Mouse (Mus musculus): ENCODE measurements at regions not wholly inside any gene's neighbourhood (a gene's known extent, or its start where the extent isn't known, plus 50 kb on each side); places are given as distances from the start of the nearest gene placed in this dataset.

DNA sequence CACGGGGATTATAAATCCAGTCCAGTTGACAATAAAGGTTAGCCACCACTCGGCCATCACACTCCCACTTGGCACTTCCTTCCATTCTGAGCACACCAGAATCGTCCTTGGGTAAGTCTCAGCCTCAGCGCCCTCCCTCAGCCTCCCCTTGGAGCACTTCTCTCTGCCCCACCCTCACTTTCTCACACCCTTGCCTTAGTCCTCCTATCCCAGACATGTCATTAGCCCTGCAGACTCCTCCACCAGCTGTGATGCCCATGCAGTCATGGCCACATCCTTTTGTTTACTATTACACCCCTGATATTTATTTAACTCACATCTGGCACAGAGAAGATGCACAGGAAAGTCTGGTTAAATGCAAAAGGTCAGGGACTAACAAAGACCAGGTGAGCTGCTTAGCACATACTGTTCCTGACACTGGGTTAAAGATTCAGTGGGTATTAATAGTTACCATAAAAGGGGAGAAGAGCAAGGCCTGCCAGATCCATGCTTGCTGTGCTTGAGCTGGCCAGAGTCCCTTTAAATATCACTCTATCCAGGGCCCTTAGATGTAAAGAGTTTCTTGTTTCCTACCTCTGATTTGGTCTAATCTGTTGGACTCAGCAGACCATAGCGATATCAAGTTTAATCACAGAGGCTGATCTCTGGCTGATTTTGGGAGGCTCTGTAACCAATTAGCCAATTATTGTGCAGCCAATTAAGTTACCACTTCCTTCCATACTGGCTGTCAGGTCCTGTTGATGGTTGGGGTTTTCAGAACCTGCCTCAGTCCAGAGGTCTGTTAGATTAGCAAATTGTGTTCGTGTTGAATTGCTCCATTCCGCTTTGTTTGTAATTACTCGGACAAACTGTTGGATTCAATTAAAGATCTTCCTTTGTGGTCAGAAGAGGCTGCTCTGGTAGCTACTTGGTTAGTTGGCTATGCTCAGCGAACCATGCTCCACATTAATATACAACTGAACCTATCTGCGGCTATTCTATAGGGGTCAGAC lies 518.0 kb upstream of the Tmem132c start:
- no peak for TF ChIP-seq CTCF (IDR thresholded peaks at IDR 0.05; ENCODE audit: low read depth)
- no peaks in the 10 kb centered on the region for H3K36me3 ChIP-seq (ENCODE audit: insufficient read depth, low read length)
- DNase-seq (ENCODE audit: low spot score): peak; percentile 5
- no peak for ATAC-seq (replicated peaks; ENCODE audit: low FRiP score, low read depth)
- 39% methylated on average over 10 of the region's 10 CpGs for WGBS
- no peaks in the 10 kb centered on the region for H3K9me3 ChIP-seq (replicated peaks; ENCODE audit: low read length)
- no peak overlapping the region for H3K4me2 ChIP-seq (ENCODE audit: low read length)
- no peak overlapping the region for H3K9ac ChIP-seq (ENCODE audit: low read depth, low read length)
- H3K27me3 ChIP-seq (ENCODE audit: insufficient read depth, low read length): no peaks in the 10 kb centered on the region
- H3K4me3 ChIP-seq (replicated peaks; ENCODE audit: low read depth, low read length): no peak overlapping the region
- no peak overlapping the region for H3K27ac ChIP-seq
- no peaks in the 10 kb centered on the region for H3K4me1 ChIP-seq (replicated peaks; ENCODE audit: insufficient read depth, low read length)

DNA sequence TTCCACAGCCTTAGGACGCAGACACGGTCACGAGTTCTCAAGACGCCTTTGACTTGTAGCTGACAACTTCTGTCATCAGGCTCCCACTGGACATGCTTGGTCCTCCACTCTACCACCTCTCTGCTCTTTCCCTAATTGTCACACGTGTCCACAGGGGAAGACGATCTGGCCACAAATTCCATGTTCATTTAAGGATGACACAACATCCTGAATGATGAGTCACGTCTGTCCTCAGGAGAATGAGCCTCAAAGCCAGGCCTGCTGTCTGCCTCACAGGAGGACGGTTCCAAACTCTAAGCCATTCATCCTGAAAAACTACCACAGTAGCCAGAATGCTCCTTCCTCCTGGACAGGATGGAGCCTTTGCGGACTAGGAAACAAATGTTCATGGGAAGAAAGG lies 517.3 kb upstream of the Tmem132c start:
- 53% methylated on average over 9 of the region's 9 CpGs for WGBS
- TF ChIP-seq CTCF (IDR thresholded peaks at IDR 0.05; ENCODE audit: low read depth): no peak

DNA sequence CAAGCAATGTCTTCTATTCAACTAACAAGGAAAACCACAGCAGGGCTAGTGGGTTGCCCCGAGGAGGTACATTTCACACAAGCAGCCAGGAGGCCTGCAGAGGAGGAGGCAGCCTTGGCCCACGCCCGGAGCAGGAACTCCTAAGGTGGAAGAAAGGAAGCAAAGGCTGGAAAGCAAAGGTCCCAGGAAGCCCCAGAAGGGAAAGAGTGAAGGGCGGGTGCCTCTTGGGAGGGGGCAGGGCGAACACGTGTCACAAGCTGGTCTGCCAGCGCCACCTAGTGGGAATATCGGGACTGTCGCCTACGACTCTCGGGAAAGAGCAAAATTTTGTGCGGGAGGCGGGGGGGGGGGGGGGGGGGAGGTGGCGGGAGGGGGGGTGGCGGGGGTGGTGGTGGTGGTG lies 508.1 kb upstream of the Tmem132c start:
- TF ChIP-seq CTCF (IDR thresholded peaks at IDR 0.05; ENCODE audit: low read depth): peak; percentile 68
- WGBS: 2% methylated on average over 7 of the region's 15 CpGs
- no peaks in the 10 kb centered on the region for H3K27me3 ChIP-seq (ENCODE audit: insufficient read depth, low read length)
- H3K4me2 ChIP-seq (ENCODE audit: low read length): peak overlapping the region; percentile 47
- H3K36me3 ChIP-seq (ENCODE audit: insufficient read depth, low read length): no peaks in the 10 kb centered on the region
- H3K9me3 ChIP-seq (replicated peaks; ENCODE audit: low read length): no peaks in the 10 kb centered on the region
- ATAC-seq (replicated peaks; ENCODE audit: low FRiP score, low read depth) (no peak), DNase-seq (ENCODE audit: low spot score) (peak; percentile 79)
- no peaks in the 10 kb centered on the region for H3K4me1 ChIP-seq (replicated peaks; ENCODE audit: insufficient read depth, low read length)
- no peak overlapping the region for H3K9ac ChIP-seq (ENCODE audit: low read depth, low read length)
- H3K4me3 ChIP-seq (replicated peaks; ENCODE audit: low read depth, low read length): no peak overlapping the region
- no peak overlapping the region for H3K27ac ChIP-seq

More for the DNA sequence above, 517.3 kb upstream of the Tmem132c start:
- Histone ChIP-seq H3K9me3 (replicated peaks; ENCODE audit: low read length) (no peaks in the 10 kb centered on the region), H3K4me1 (replicated peaks; ENCODE audit: insufficient read depth, low read length) (no peaks in the 10 kb centered on the region), H3K36me3 (ENCODE audit: insufficient read depth, low read length) (no peaks in the 10 kb centered on the region), H3K27ac (no peak overlapping the region), H3K4me3 (replicated peaks; ENCODE audit: low read depth, low read length) (no peak overlapping the region), H3K9ac (ENCODE audit: low read depth, low read length) (no peak overlapping the region), H3K27me3 (ENCODE audit: insufficient read depth, low read length) (no peaks in the 10 kb centered on the region), H3K4me2 (ENCODE audit: low read length) (no peak overlapping the region)
- ATAC-seq (replicated peaks; ENCODE audit: low FRiP score, low read depth) (no peak), DNase-seq (ENCODE audit: low spot score) (no peak)

DNA sequence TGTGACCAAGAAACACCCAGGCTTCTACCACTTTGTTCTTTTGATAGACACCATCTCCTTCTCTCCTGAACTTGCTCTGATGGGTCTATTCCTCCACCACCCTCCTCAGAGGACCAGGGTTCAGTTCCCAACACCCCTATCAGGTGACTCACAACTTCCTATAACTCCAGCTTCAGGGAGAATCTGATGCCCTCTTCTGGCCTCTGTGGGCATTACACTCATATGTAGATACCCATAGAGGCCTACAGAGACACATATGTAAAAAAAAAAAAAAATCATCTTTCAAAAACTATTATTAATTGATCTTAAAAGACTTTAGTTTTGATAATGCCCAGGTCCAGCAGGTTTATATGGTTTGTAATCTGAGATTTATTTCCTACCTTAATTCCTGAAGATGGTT lies 505.9 kb upstream of the Tmem132c start:
- peak; percentile 13; the same call in 1 of the 2 replicates for TF ChIP-seq CTCF (IDR thresholded peaks at IDR 0.05; ENCODE audit: low read depth)
- no peaks in the 10 kb centered on the region for H3K36me3 ChIP-seq (ENCODE audit: insufficient read depth, low read length)
- H3K4me3 ChIP-seq (replicated peaks; ENCODE audit: low read depth, low read length): no peak overlapping the region
- no peak for ATAC-seq (replicated peaks; ENCODE audit: low FRiP score, low read depth)
- no peak for DNase-seq (ENCODE audit: low spot score)
- H3K9me3 ChIP-seq (replicated peaks; ENCODE audit: low read length): no peaks in the 10 kb centered on the region
- H3K27me3 ChIP-seq (ENCODE audit: insufficient read depth, low read length): no peaks in the 10 kb centered on the region
- H3K27ac ChIP-seq: no peak overlapping the region
- H3K9ac ChIP-seq (ENCODE audit: low read depth, low read length): no peak overlapping the region
- no peaks in the 10 kb centered on the region for H3K4me1 ChIP-seq (replicated peaks; ENCODE audit: insufficient read depth, low read length)
- H3K4me2 ChIP-seq (ENCODE audit: low read length): no peak overlapping the region

DNA sequence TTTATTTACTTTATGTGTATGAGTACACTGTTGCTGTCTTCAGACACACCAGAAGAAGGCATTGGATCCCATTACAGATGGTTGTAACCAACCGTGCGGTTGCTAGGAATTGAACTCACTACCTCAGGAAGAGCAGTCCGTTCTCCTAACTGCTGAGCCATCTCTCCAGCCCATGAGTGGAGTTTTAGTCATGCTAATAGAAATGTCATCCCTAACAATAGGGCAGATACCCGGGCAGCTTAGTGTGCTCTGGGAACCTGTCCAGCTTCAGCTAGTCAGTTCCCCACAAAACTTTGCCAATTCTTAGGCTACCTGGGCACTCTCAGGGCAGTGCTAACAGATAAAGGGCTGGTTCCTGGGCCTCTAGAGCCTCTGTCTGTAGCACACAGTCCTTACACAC lies 503.9 kb upstream of the Tmem132c start:
- no peaks in the 10 kb centered on the region for H3K36me3 ChIP-seq (ENCODE audit: insufficient read depth, low read length)
- no peaks in the 10 kb centered on the region for H3K27me3 ChIP-seq (ENCODE audit: insufficient read depth, low read length)
- 72% methylated on average over 4 of the region's 4 CpGs for WGBS
- H3K9ac ChIP-seq (ENCODE audit: low read depth, low read length): no peak overlapping the region
- DNase-seq (ENCODE audit: low spot score) (no peak), ATAC-seq (replicated peaks; ENCODE audit: low FRiP score, low read depth) (no peak)
- no peaks in the 10 kb centered on the region for H3K9me3 ChIP-seq (replicated peaks; ENCODE audit: low read length)
- no peak overlapping the region for H3K4me3 ChIP-seq (replicated peaks; ENCODE audit: low read depth, low read length)
- no peak overlapping the region for H3K4me2 ChIP-seq (ENCODE audit: low read length)
- no peak overlapping the region for H3K27ac ChIP-seq
- no peak for TF ChIP-seq CTCF (IDR thresholded peaks at IDR 0.05; ENCODE audit: low read depth)
- no peaks in the 10 kb centered on the region for H3K4me1 ChIP-seq (replicated peaks; ENCODE audit: insufficient read depth, low read length)

DNA sequence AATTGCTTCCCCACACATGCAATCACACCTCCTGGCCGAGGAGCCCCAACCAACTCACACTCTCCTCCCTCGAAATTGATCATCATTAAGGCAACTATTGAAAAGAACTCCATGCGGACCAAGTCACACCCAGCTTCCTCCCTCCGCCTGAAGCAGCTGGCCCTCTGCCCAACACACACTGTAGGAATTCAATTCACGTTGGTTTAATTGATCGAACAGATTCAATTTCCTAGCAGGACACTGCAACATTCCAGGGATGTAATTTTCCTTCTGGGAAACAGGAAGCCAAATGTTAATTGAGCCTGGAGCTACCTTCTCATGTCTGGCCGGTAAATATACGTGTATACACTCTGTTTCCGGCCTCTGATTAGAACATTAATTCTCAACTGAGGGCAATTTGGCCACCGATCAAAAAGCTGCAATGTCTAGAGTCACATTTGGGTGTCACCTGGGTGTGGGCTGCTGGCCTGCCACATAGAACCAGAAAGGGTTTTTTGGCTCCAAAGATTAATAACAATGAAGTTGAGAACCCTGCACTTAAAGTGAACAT lies 500.7 kb upstream of the Tmem132c start:
- no peak overlapping the region for H3K4me3 ChIP-seq (replicated peaks; ENCODE audit: low read depth, low read length)
- no peak overlapping the region for H3K4me2 ChIP-seq (ENCODE audit: low read length)
- H3K9ac ChIP-seq (ENCODE audit: low read depth, low read length): no peak overlapping the region
- DNase-seq (ENCODE audit: low spot score): no peak
- no peak for TF ChIP-seq CTCF (IDR thresholded peaks at IDR 0.05; ENCODE audit: low read depth)
- H3K9me3 ChIP-seq (replicated peaks; ENCODE audit: low read length): no peaks in the 10 kb centered on the region
- H3K36me3 ChIP-seq (ENCODE audit: insufficient read depth, low read length): no peaks in the 10 kb centered on the region
- H3K27me3 ChIP-seq (ENCODE audit: insufficient read depth, low read length): no peaks in the 10 kb centered on the region
- ATAC-seq (replicated peaks; ENCODE audit: low FRiP score, low read depth): no peak
- no peaks in the 10 kb centered on the region for H3K4me1 ChIP-seq (replicated peaks; ENCODE audit: insufficient read depth, low read length)
- no peak overlapping the region for H3K27ac ChIP-seq
- WGBS: 30% methylated on average over 10 of the region's 10 CpGs
